Mouse (Mus musculus) C2C12 (cell line): ENCODE results near the gene Vps36. TPM values are rescaled to one million over a fixed set of nuclear protein-coding genes. Genes with fewer than 3 reads are reported as not detected.
A peak's percentile ranks its signal among the peaks of the same experiment; 100 is the strongest.

Experiments
- H3K27me3 ChIP-seq: one replicate; pipeline ENCODE4 v1.6.1; 2011; ENCODE audit not compliant: control insufficient read depth, insufficient read depth, insufficient read length
- H3K36me3 ChIP-seq: one replicate; pipeline ENCODE4 v1.6.1; 2011; ENCODE audit not compliant: control insufficient read depth, insufficient read depth
- H3K4me3 ChIP-seq: one replicate; pipeline ENCODE4 v1.5.1; 2011; ENCODE audit warnings: mild to moderate bottlenecking, control low read depth; ENCODE audit not compliant: poor library complexity, insufficient read depth, severe bottlenecking
- H3K79me2 ChIP-seq: one replicate; pipeline ENCODE4 v1.6.1; 2011; ENCODE audit not compliant: control insufficient read depth, insufficient read depth
- H3K79me3 ChIP-seq: one replicate; pipeline ENCODE4 v1.6.1; 2011; ENCODE audit warnings: low read depth, control low read depth
- H3ac ChIP-seq: one replicate; pipeline ENCODE3; 2011; ENCODE audit warnings: low read depth; ENCODE audit not compliant: control insufficient read depth, insufficient read length
- CEBPB ChIP-seq: IDR thresholded peaks from one replicate; pipeline ENCODE4 v1.6.1; 2011; ENCODE audit warnings: low read depth, mild to moderate bottlenecking, control low read depth, moderate library complexity
- CTCF ChIP-seq: IDR thresholded peaks from one replicate; pipeline ENCODE4 v1.5.1; 2011; ENCODE audit not compliant: control insufficient read depth, insufficient read depth, insufficient read length
- FOSL1 ChIP-seq: IDR thresholded peaks from one replicate; pipeline ENCODE4 v1.8.0; 2011; ENCODE audit warnings: mild to moderate bottlenecking, low read length; ENCODE audit not compliant: poor library complexity, insufficient read depth, severe bottlenecking
- MAX ChIP-seq: IDR thresholded peaks from one replicate; pipeline ENCODE4 v1.6.1; 2011; ENCODE audit warnings: mild to moderate bottlenecking, control low read depth
- MYOD1 ChIP-seq: IDR thresholded peaks from one replicate; pipeline ENCODE4 v1.6.1; 2011; ENCODE audit warnings: low read depth; ENCODE audit not compliant: control insufficient read depth, insufficient read length
- MYOG ChIP-seq: IDR thresholded peaks from one replicate; pipeline ENCODE4 v1.6.1; 2011; ENCODE audit not compliant: control insufficient read depth, insufficient read length; ENCODE audit errors: extremely low read depth
- USF1 ChIP-seq: IDR thresholded peaks from one replicate; pipeline ENCODE4 v1.6.1; 2011; ENCODE audit warnings: low read depth, mild to moderate bottlenecking, control low read depth, moderate library complexity
- long read RNA-seq, 2 experiments: library from polyadenylated mRNA; unstranded; transcript quantifications; one replicate each; pipeline ENCODE4 v2.0.0; 2019 to 2020
- polyA plus RNA-seq: library from polyadenylated mRNA; unstranded; fragments of >200 nt; fragmentation: generic; extraction: Trizol; gene quantifications from one replicate; pipeline ENCODE4 v1.2.1, GENCODE M21; 2012; ENCODE audit warnings: missing spikeins

Gene Vps36
- polyA plus RNA-seq, result 22.9 TPM
- long read RNA-seq, experiment 1, transcript Vps36-201 (14 exons, 3,574 nt), result major isoform, 24 of 35 reads
- long read RNA-seq, experiment 1, partial matches to known transcripts, result 11 of 35 reads
- long read RNA-seq, experiment 1, other reads (novel, unspliced or antisense), result 0 of 35 reads
- long read RNA-seq, experiment 2, transcript Vps36-201 (14 exons, 3,574 nt), result major isoform, 68 of 75 reads
- long read RNA-seq, experiment 2, partial matches to known transcripts, result 3 of 75 reads
- long read RNA-seq, experiment 2, other reads (novel, unspliced or antisense), result 4 of 75 reads

DNA sequence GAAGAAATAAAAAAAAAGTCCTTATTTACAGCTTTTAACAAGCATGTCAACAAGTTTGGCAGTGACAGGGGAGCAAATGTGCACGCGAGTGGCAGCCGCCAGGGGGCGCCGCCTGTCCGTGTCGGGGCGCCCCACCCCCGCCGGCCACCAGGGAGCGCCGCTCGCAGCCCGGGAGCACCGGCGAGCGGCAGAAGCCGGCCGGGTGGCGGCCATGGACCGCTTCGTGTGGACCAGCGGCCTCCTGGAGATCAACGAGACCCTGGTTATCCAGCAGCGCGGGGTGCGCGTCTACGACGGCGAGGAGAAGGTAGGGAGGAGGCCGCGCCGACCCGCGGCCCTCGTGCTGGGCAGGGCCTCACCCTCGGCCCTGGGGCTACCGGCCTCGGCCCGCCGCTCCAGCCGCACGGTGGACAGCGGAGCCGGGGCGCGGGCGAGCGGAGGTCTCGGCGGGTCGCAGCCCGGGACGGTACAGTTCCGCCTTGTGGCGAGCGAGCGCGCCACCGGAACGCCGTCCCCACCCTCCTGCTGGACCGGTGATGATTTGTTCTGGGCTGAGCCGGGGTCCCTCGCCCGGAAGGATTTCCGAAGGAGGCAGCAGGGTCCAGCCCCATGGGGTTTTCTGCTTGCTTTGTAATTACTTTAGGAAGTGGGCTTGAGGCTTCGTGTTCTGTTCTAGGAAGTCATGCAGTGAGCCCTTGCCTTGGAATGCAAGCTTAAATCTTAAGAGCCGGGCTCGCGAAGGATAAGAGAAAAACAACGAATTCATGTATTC, at the start of gene Vps36:
TSS of gene Vps36 (plus strand) at position 150 of the 772 bp plus-strand sequence.
- peak within 1 kb of the TSS; percentile 98 for H3ac ChIP-seq
- TF ChIP-seq USF1 (no peak), MAX (peak; percentile 42), CTCF (peak; percentile 100)
- H3K27me3 ChIP-seq, result no peaks in the 10 kb centered on the region
- H3K4me3 ChIP-seq, result peak within 1 kb of the TSS; percentile 63
- H3K36me3 ChIP-seq, result no peaks in the 10 kb centered on the region
- H3K79me3 ChIP-seq, result peaks cover 25% of the 10 kb centered on the region
- peaks cover 48% of the 10 kb centered on the region for H3K79me2 ChIP-seq

DNA sequence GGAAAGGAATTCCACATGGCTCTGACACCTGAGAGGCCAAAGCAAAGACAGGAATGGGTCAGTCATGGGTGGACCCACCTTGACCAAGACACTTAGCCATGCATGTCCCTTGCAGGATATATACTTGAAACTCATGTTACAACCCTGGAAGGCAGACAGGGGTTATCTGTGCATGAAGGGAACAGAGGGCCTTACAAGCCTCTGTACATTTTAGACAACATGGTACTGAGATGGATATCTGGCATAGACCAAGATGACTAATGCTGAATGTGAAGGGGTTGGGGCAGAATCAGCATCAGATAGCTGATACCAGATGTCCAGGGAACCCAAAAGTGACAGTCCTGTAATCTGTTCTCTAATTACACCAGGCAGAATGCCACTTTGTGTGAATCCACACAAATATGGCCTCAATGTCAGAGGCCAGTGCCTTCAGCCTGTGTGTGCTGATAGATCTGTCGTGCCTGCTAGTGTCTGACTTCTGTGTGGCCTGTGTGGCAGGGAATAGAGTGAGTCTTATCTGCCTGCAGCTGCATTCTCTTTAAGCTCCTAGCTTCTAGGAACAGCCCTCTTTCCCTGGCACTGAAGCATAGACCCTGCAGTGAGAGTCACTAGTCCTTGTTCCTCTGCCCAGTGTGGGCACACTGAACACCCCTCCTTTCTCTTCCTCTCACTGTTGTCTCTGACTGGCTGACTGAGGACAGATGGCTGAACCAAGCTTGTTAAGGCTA, 48.7 kb upstream of the Vps36 start:
- TF ChIP-seq FOSL1 (no peak), CEBPB (no peak), MYOD1 (no peak), USF1 (no peak), CTCF (no peak), MYOG (no peak), MAX (no peak)
- no peaks in the 10 kb centered on the region for H3K79me3 ChIP-seq
- no peaks in the 10 kb centered on the region for H3K79me2 ChIP-seq
- H3ac ChIP-seq, result no peak overlapping the region
- no peaks in the 10 kb centered on the region for H3K36me3 ChIP-seq
- no peak overlapping the region for H3K4me3 ChIP-seq
- H3K27me3 ChIP-seq, result no peaks in the 10 kb centered on the region

DNA sequence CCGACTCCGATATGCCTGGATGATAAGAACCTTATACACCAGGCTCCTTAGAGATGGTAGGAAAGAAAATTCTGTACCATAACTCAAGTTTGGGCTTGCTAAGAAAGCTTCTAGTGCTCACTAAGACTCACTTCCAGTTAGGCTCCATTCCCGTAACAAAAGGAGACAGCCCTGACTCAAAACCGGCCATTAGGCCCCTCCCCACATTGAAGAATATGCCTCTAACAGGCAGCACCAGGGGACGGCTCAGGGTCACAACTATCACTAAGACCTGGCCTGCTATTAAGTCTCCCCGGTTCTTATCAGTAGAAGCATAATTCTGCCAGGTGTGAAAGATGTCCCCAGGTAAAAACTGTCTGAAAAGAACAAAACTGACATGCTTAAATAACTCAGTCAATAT, 46.8 kb upstream of the Vps36 start:
- Histone ChIP-seq H3K36me3 (no peaks in the 10 kb centered on the region), H3K4me3 (no peak overlapping the region), H3K27me3 (no peaks in the 10 kb centered on the region), H3ac (no peak overlapping the region), H3K79me3 (no peaks in the 10 kb centered on the region), H3K79me2 (no peaks in the 10 kb centered on the region)
- TF ChIP-seq FOSL1 (no peak), CEBPB (no peak), MYOD1 (no peak), USF1 (no peak), MYOG (no peak), MAX (no peak), CTCF (no peak)

DNA sequence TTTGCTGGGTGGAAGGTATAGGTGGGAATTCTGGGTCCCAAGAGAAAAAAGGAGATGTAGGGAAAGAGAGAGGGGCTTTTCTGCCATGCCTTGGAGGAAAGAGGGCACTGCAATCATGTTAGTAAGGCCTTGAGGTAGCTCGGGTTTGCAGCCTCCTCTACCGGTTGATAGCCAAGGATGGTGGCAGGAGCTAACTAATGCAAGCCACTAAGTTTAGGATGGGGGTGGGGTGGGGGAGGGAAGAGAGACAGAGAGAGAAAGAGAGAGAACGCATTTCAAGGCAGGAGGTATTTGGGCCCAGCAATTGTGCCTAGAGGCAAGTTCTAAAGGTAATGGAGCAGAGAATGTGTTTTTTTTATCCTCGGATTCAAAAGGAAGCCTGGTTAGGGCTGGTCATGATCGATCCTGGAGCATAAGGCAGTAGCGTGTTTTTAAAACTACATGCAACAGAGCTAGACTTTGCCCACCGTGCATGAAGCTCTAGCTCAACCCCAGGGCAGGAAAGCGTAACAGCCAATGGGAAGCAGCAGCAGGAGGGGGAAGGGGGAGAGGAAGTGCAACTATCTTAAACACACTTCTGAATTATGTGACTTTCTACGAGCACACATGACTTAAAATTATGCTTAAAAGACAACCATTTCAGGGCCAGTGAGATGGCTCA, 44.8 kb upstream of the Vps36 start:
- Histone ChIP-seq H3K36me3 (no peaks in the 10 kb centered on the region), H3ac (no peak overlapping the region), H3K4me3 (no peak overlapping the region), H3K79me2 (no peaks in the 10 kb centered on the region), H3K79me3 (no peaks in the 10 kb centered on the region), H3K27me3 (no peaks in the 10 kb centered on the region)
- no peak for TF ChIP-seq FOSL1

DNA sequence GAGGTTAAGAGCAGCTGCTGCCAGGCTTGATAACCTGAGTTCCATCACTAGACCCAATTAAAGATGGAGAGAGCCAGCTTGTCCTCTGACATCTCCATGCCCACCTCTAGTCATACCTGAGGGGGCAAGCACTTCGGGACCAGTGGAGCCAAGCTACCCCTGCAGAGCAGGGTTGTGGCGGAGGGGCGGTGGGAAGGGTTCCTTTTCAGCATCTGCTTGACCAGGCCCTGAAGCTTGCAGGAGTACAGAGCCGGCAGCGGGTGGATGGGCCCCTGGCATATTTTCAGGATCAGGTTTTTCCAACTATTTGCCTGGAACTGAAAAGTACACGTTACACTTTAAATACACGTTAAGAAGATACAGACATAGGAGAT, 44.3 kb upstream of the Vps36 start:
- Histone ChIP-seq H3ac (no peak overlapping the region), H3K27me3 (no peaks in the 10 kb centered on the region), H3K79me2 (no peaks in the 10 kb centered on the region), H3K4me3 (no peak overlapping the region), H3K79me3 (no peaks in the 10 kb centered on the region), H3K36me3 (no peaks in the 10 kb centered on the region)
- TF ChIP-seq MYOG (no peak), MAX (no peak), USF1 (no peak), CEBPB (no peak), MYOD1 (no peak), FOSL1 (no peak), CTCF (no peak)
